Mouse (Mus musculus) heart, embryonic 11.5 days (tissue): Measurements from ENCODE around the gene Tnip1. TPM values are rescaled to one million over a fixed set of nuclear protein-coding genes. Genes with fewer than 3 reads are reported as not detected.
A peak's percentile ranks its signal among the peaks of the same experiment; 100 is the strongest.

ENCODE experiments used
- ATAC-seq: fragments of 200-750 bp; cut with Nextera tagmentation; replicated peaks from 2 replicates; pipeline ENCODE4 v1.8.0; 2017; ENCODE audit warnings: moderate library complexity; ENCODE audit not compliant: insufficient number of reproducible peaks, low FRiP score, low TSS enrichment
- H3K27ac ChIP-seq: fragments of 300-500 bp; sonication (generic); 2 replicates; pipeline ENCODE4 v1.5.1; 2014; ENCODE audit warnings: mild to moderate bottlenecking, low read depth, low read length
- H3K27me3 ChIP-seq: fragments of 300-500 bp; sonication (generic); 2 replicates; pipeline ENCODE4 v1.6.1; 2014; ENCODE audit warnings: mild to moderate bottlenecking, low read length, mixed read lengths; ENCODE audit not compliant: control insufficient read depth, insufficient read depth
- H3K36me3 ChIP-seq: fragments of 300-500 bp; sonication (generic); 2 replicates; pipeline ENCODE4 v1.6.1; 2014; ENCODE audit warnings: mild to moderate bottlenecking, low read length, moderate library complexity, mixed read lengths; ENCODE audit not compliant: control insufficient read depth, insufficient read depth
- H3K4me1 ChIP-seq: fragments of 300-500 bp; sonication (generic); 2 replicates; pipeline ENCODE4 v1.6.1; 2014; ENCODE audit warnings: low read length; ENCODE audit not compliant: control insufficient read depth, insufficient read depth
- H3K4me2 ChIP-seq: fragments of 300-500 bp; sonication (generic); 2 replicates; pipeline ENCODE4 v1.6.1; 2014; ENCODE audit warnings: mild to moderate bottlenecking, moderate library complexity
- H3K4me3 ChIP-seq: fragments of 300-500 bp; sonication (generic); 2 replicates; pipeline ENCODE4 v1.5.1; 2014; ENCODE audit warnings: low read depth, low read length
- H3K9ac ChIP-seq: fragments of 300-500 bp; sonication (generic); 2 replicates; pipeline ENCODE4 v1.6.1; 2014; ENCODE audit warnings: mild to moderate bottlenecking, low read depth, low read length, moderate library complexity
- H3K9me3 ChIP-seq: fragments of 300-500 bp; sonication (generic); replicated peaks from 2 replicates; pipeline ENCODE4 v1.6.1; 2016; ENCODE audit warnings: low read length; ENCODE audit not compliant: control insufficient read depth
- WGBS: fragments of 180-500 bp; shearing (Covaris S2); extraction: QIAGEN DNeasy Blood & Tissue Kit; methylation state at CpG from one replicate; pipeline ENCODE4 v1.1.7; 2014; ENCODE audit not compliant: insufficient replicate concordance; 5-methylcytosine and 5-hydroxymethylcytosine counted together
- polyA plus RNA-seq: library from polyadenylated mRNA; unstranded; fragments of >200 nt; fragmentation: Nextera tagmentation; extraction: Ambion mirVana; gene quantifications from 2 replicates; pipeline ENCODE4 v1.2.1, GENCODE M21; 2014

Tnip1 gene
- 16.0 and 16.8 TPM in 2 replicates for polyA plus RNA-seq

- H3K27ac ChIP-seq: no peak within 1 kb of the TSS
- 0 out of 2 replicates have a peak, but pooled peaks have one; percentile 23 for ATAC-seq
- H3K27me3 ChIP-seq: no peaks in the 10 kb centered on the region
- 13% methylated on average over 6 of the region's 6 CpGs for WGBS
- H3K9ac ChIP-seq: peak within 1 kb of the TSS; percentile 29
- H3K9me3 ChIP-seq: no peaks in the 10 kb centered on the region
- H3K4me1 ChIP-seq: peaks cover 26% of the 10 kb centered on the region
- no peak within 1 kb of the TSS for H3K4me3 ChIP-seq
- H3K4me2 ChIP-seq: peak within 1 kb of the TSS; percentile 37
- H3K36me3 ChIP-seq: no peaks in the 10 kb centered on the region
Measured at GRCm38 (mm10) chr11:54962810-54963209, at the start of gene Tnip1. Gene Tnip1 (minus strand): TSS chr11:54962917.

GRCm38 (mm10) chr11:55011440-55011839, 48.7 kb upstream of the Tnip1 start:
- no peak overlapping the region for H3K4me3 ChIP-seq
- H3K4me2 ChIP-seq: no peak overlapping the region
- 86% methylated on average over 3 of the region's 3 CpGs for WGBS
- peaks cover 15% of the 10 kb centered on the region for H3K4me1 ChIP-seq
- peaks cover 63% of the 10 kb centered on the region for H3K36me3 ChIP-seq
- no peak for ATAC-seq
- H3K27ac ChIP-seq: no peak overlapping the region
- H3K27me3 ChIP-seq: no peaks in the 10 kb centered on the region
- H3K9ac ChIP-seq: no peak overlapping the region
- H3K9me3 ChIP-seq: no peaks in the 10 kb centered on the region

- Histone ChIP-seq H3K9ac (no peak overlapping the region), H3K27ac (no peak overlapping the region), H3K4me2 (no peak overlapping the region), H3K9me3 (no peaks in the 10 kb centered on the region), H3K27me3 (no peaks in the 10 kb centered on the region), H3K4me3 (no peak overlapping the region), H3K36me3 (peaks cover 69% of the 10 kb centered on the region), H3K4me1 (no peaks in the 10 kb centered on the region)
- WGBS: 49% methylated on average over 6 of the region's 6 CpGs
- ATAC-seq: no peak
Measured at GRCm38 (mm10) chr11:55008230-55008629, 45.5 kb upstream of the Tnip1 start.

- H3K9me3 ChIP-seq: peaks cover 3% of the 10 kb centered on the region; the same call in 1 of the 2 replicates
- H3K4me2 ChIP-seq: no peak overlapping the region
- H3K27ac ChIP-seq: no peak overlapping the region
- no peak overlapping the region for H3K9ac ChIP-seq
- ATAC-seq: no peak
- no peak overlapping the region for H3K4me3 ChIP-seq
- WGBS: 75% methylated on average over 5 of the region's 5 CpGs
- peaks cover 66% of the 10 kb centered on the region for H3K36me3 ChIP-seq
- no peaks in the 10 kb centered on the region for H3K27me3 ChIP-seq
- no peaks in the 10 kb centered on the region for H3K4me1 ChIP-seq
Measured at GRCm38 (mm10) chr11:55005684-55006083, 43.0 kb upstream of the Tnip1 start.

GRCm38 (mm10) chr11:55004970-55005502, 42.3 kb upstream of the Tnip1 start:
- 84% methylated on average over 7 of the region's 7 CpGs for WGBS
- no peak overlapping the region for H3K9ac ChIP-seq
- H3K4me1 ChIP-seq: no peaks in the 10 kb centered on the region
- H3K9me3 ChIP-seq: peaks cover 3% of the 10 kb centered on the region; the same call in 1 of the 2 replicates
- no peak overlapping the region for H3K27ac ChIP-seq
- H3K36me3 ChIP-seq: peaks cover 65% of the 10 kb centered on the region
- no peak overlapping the region for H3K4me3 ChIP-seq
- no peak for ATAC-seq
- no peaks in the 10 kb centered on the region for H3K27me3 ChIP-seq
- H3K4me2 ChIP-seq: no peak overlapping the region

GRCm38 (mm10) chr11:54998708-54999107, 36.0 kb upstream of the Tnip1 start:
- peaks cover 51% of the 10 kb centered on the region for H3K36me3 ChIP-seq
- H3K9ac ChIP-seq: no peak overlapping the region
- ATAC-seq: no peak
- H3K4me1 ChIP-seq: peaks cover 9% of the 10 kb centered on the region; the same call in 1 of the 2 replicates
- WGBS: 67% methylated on average over 2 of the region's 2 CpGs
- H3K9me3 ChIP-seq: peaks cover 3% of the 10 kb centered on the region; the same call in 1 of the 2 replicates
- 0 out of 2 replicates have a peak overlapping the region, but pooled peaks have one; percentile 15 for H3K27ac ChIP-seq
- H3K4me3 ChIP-seq: no peak overlapping the region
- H3K27me3 ChIP-seq: no peaks in the 10 kb centered on the region
- no peak overlapping the region for H3K4me2 ChIP-seq

- Histone ChIP-seq H3K27ac (peak overlapping the region; percentile 17; the same call in 1 of the 2 replicates), H3K27me3 (no peaks in the 10 kb centered on the region), H3K36me3 (peaks cover 47% of the 10 kb centered on the region), H3K9ac (no peak overlapping the region), H3K4me3 (no peak overlapping the region), H3K4me2 (no peak overlapping the region), H3K9me3 (peaks cover 3% of the 10 kb centered on the region; the same call in 1 of the 2 replicates), H3K4me1 (peaks cover 9% of the 10 kb centered on the region; the same call in 1 of the 2 replicates)
- WGBS: 4% methylated on average over 12 of the region's 12 CpGs
- ATAC-seq: 0 out of 2 replicates have a peak, but pooled peaks have one; percentile 52
Measured at GRCm38 (mm10) chr11:54998284-54998683, 35.6 kb upstream of the Tnip1 start.

- no peak overlapping the region for H3K4me2 ChIP-seq
- 70% methylated on average over 7 of the region's 7 CpGs for WGBS
- peaks cover 3% of the 10 kb centered on the region; the same call in 1 of the 2 replicates for H3K9me3 ChIP-seq
- H3K27ac ChIP-seq: no peak overlapping the region
- H3K4me1 ChIP-seq: peaks cover 9% of the 10 kb centered on the region; the same call in 1 of the 2 replicates
- H3K27me3 ChIP-seq: no peaks in the 10 kb centered on the region
- ATAC-seq: no peak
- no peak overlapping the region for H3K4me3 ChIP-seq
- peaks cover 46% of the 10 kb centered on the region for H3K36me3 ChIP-seq
- H3K9ac ChIP-seq: no peak overlapping the region
Measured at GRCm38 (mm10) chr11:54996176-54996575, 33.5 kb upstream of the Tnip1 start.

- Histone ChIP-seq H3K9me3 (no peaks in the 10 kb centered on the region), H3K4me3 (no peak overlapping the region), H3K4me2 (no peak overlapping the region), H3K27me3 (no peaks in the 10 kb centered on the region), H3K27ac (no peak overlapping the region), H3K36me3 (peaks cover 38% of the 10 kb centered on the region), H3K4me1 (0 out of 2 replicates have a peak, but pooled peaks cover 3% of the 10 kb centered on the region), H3K9ac (no peak overlapping the region)
- ATAC-seq: no peak
Measured at GRCm38 (mm10) chr11:54989920-54990319, 27.2 kb upstream of the Tnip1 start.
